Mouse (Mus musculus) inflammation-experienced regulatory T-cells, adult 16 weeks (primary cell): ENCODE data around the gene Olfr1393. TPM values are rescaled to one million over a fixed set of nuclear protein-coding genes. Genes with fewer than 3 reads are reported as not detected.

ENCODE experiments used
- polyA plus RNA-seq: library from polyadenylated mRNA; unstranded; fragments of 100-300 nt; shearing (Covaris generic); gene quantifications from one replicate; pipeline ENCODE4 v1.2.1, GENCODE M21; 2017

The Olfr1393 gene
- polyA plus RNA-seq = not detected

GRCm38 (mm10) chr11:49278222-49278621 lies at the start of gene Olfr1393:
TSS of gene Olfr1393 (plus strand) at chr11:49278304.

GRCm38 (mm10) chr11:49243727-49244594 lies 34.1 kb upstream of the Olfr1393 start, which contains the start of gene Mgat1:
TSS of gene Mgat1 (plus strand) at chr11:49244191.

GRCm38 (mm10) chr11:49284982-49285381 lies 6.9 kb downstream of the Olfr1393 start, which contains the start of gene Olfr1392:
TSS of gene Olfr1392 (plus strand) at chr11:49285282.

GRCm38 (mm10) chr11:49304441-49304840 lies 26.3 kb downstream of the Olfr1393 start, which contains the start of gene Olfr10:
TSS of gene Olfr10 (plus strand) at chr11:49304741.

GRCm38 (mm10) chr11:49322442-49322841 lies 44.3 kb downstream of the Olfr1393 start, which contains the start of gene Olfr1391:
TSS of gene Olfr1391 (plus strand) at chr11:49322742.

Other genes with a start within 250 kb of the Olfr1393 start
- gene 9930111J21Rik2, start 227.1 kb upstream of the Olfr1393 start, polyA plus RNA-seq = 161 TPM
- gene Tgtp2, start 214.1 kb upstream of the Olfr1393 start, polyA plus RNA-seq = 364 TPM
- gene Ifi47, start 201.7 kb upstream of the Olfr1393 start, polyA plus RNA-seq = 525 TPM
- not detected for gene Olfr1396, start 163.4 kb upstream of the Olfr1393 start, polyA plus RNA-seq
- not detected for gene Olfr1395, start 136.0 kb upstream of the Olfr1393 start, polyA plus RNA-seq
- gene Olfr1394, start 123.9 kb upstream of the Olfr1393 start, polyA plus RNA-seq = not detected
- 0.16 TPM for gene Btnl9, start 91.1 kb upstream of the Olfr1393 start, polyA plus RNA-seq
- gene Zfp62, start 75.0 kb upstream of the Olfr1393 start, polyA plus RNA-seq = 88.1 TPM
- gene Mgat1, start 34.1 kb upstream of the Olfr1393 start, polyA plus RNA-seq = 123 TPM
- not detected for gene Olfr1392, start 7.0 kb downstream of the Olfr1393 start, polyA plus RNA-seq
- gene Olfr10, start 26.4 kb downstream of the Olfr1393 start, polyA plus RNA-seq = not detected
- gene Olfr1391, start 44.4 kb downstream of the Olfr1393 start, polyA plus RNA-seq = not detected
- not detected for gene Olfr1390, start 56.9 kb downstream of the Olfr1393 start, polyA plus RNA-seq
- gene Olfr1389, start 144.8 kb downstream of the Olfr1393 start, polyA plus RNA-seq = not detected
- 0.10 TPM for gene Olfr1388, start 158.3 kb downstream of the Olfr1393 start, polyA plus RNA-seq
- not detected for gene Olfr1387, start 177.0 kb downstream of the Olfr1393 start, polyA plus RNA-seq
- gene Olfr1386, start 186.7 kb downstream of the Olfr1393 start, polyA plus RNA-seq = not detected
- 0.09 TPM for gene Olfr1385, start 210.8 kb downstream of the Olfr1393 start, polyA plus RNA-seq
- not detected for gene Olfr1384, start 228.4 kb downstream of the Olfr1393 start, polyA plus RNA-seq
- gene Olfr1383, start 241.3 kb downstream of the Olfr1393 start, polyA plus RNA-seq = not detected
- gene Olfr1382, start 249.9 kb downstream of the Olfr1393 start, polyA plus RNA-seq = not detected